Mouse (Mus musculus) bone marrow, adult 2 months (tissue): Measurements from ENCODE around the gene Taok3. TPM values are rescaled to one million over a fixed set of nuclear protein-coding genes. Genes with fewer than 3 reads are reported as not detected.
A peak's percentile ranks its signal among the peaks of the same experiment; 100 is the strongest.

ENCODE experiments used
- H3K27ac ChIP-seq: fragments of 200-500 bp; 2 replicates; pipeline ENCODE4 v1.5.1; 2012; ENCODE audit warnings: low read depth, mild to moderate bottlenecking, control low read depth, inconsistent platforms, low read length; ENCODE audit not compliant: control insufficient read depth, poor library complexity, insufficient read depth
- H3K4me1 ChIP-seq: fragments of 200-500 bp; 2 replicates; pipeline ENCODE4 v1.6.1; 2011; ENCODE audit warnings: low read length; ENCODE audit not compliant: control insufficient read depth, insufficient read depth
- H3K4me3 ChIP-seq: fragments of 200-500 bp; replicated peaks from 2 replicates; pipeline ENCODE3; 2011; ENCODE audit warnings: mild to moderate bottlenecking, low read depth, low read length, control low read depth; ENCODE audit not compliant: control insufficient read depth
- CTCF ChIP-seq: fragments of 200-500 bp; IDR thresholded peaks from 2 replicates; pipeline ENCODE4 v1.5.1; 2011; ENCODE audit warnings: low read length, control low read depth; ENCODE audit not compliant: control insufficient read depth, insufficient read depth
- POLR2A ChIP-seq: fragments of 200-500 bp; IDR thresholded peaks from 2 replicates; pipeline ENCODE4 v1.6.1; 2011; ENCODE audit warnings: low read depth, mild to moderate bottlenecking, control low read depth, low read length, borderline replicate concordance; ENCODE audit not compliant: control insufficient read depth
- WGBS: fragments of 180-500 bp; shearing (Covaris S2); methylation state at CpG from one replicate; pipeline ENCODE4 v1.1.7; 2018; 5-methylcytosine and 5-hydroxymethylcytosine counted together
- polyA plus RNA-seq: library from polyadenylated mRNA; stranded (reverse); fragments of >200 nt; gene quantifications from 2 replicates; pipeline ENCODE4 v1.2.4, GENCODE M21; 2011; ENCODE audit warnings: low replicate concordance; ENCODE audit not compliant: missing spikeins, insufficient read depth, insufficient read length

Taok3 gene
- polyA plus RNA-seq, 1 experiment = 47.6 TPM

DNA sequence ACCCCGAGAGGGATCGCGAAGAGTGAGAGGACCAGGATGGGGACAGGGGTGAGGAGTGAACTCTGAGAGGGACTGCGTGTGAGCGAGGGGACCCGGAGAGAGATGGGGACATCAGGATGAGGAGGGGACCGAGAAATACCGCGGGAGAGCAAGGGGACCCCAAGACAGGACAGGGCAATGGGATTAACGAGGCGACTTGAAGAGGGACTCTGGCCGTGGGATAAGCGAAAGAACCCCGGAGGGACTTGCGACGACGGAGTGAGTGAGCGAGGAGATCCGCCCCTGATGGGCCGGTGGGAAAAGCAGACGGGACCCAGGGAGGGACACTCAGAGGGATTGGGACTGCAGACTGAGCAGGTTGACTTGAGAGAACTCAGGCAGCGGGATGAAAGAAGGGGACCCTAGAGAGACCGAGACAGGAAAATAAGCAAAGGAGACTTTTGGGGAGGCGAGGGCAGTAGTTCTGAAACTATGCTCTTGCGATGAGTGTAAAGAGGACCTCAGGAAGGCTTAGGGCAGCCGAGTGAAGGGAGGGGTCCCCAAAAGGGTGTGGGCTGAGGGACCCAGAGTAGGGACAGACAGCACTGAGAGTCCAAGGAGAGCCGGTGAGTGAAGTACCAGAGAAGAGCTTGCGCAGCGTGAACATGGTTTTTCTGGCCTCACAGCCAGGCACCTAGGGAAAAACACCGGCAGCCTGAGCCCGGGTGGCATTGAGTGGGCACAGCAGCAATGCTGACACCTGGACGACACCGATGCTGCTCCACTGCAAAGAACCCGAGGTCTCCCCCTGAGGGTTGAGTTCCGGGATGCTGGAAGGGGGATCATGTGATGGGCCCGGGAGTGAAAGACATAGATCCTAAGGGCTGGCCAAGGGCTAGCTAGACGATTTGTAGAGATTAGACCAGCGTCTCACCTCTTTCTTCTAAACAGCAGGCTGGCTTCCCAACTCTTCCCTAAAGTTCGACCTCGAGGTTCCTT is 849 bp downstream of the Taok3 start:
- no peaks in the 10 kb centered on the region; the same call in 1 of the 2 replicates for H3K4me1 ChIP-seq
- peak overlapping the region; percentile 79 for H3K27ac ChIP-seq
- WGBS = 4% methylated on average over 40 of the region's 40 CpGs
- H3K4me3 ChIP-seq = peak overlapping the region; percentile 90
- TF ChIP-seq CTCF = no peak
- no peak for TF ChIP-seq POLR2A

- Histone ChIP-seq H3K27ac (no peak overlapping the region), H3K4me3 (no peak overlapping the region), H3K4me1 (no peaks in the 10 kb centered on the region; the same call in 1 of the 2 replicates)
- WGBS = 44% methylated on average over 2 of the region's 2 CpGs
- no peak for TF ChIP-seq CTCF
- no peak for TF ChIP-seq POLR2A
Observed at GRCm38 (mm10) chr5:117121657-117122056, 1.7 kb downstream of the Taok3 start.

GRCm38 (mm10) chr5:117123102-117123501 is 3.2 kb downstream of the Taok3 start:
- 69% methylated on average over 6 of the region's 6 CpGs for WGBS
- Histone ChIP-seq H3K27ac (no peak overlapping the region), H3K4me1 (peaks cover 3% of the 10 kb centered on the region; the same call in 1 of the 2 replicates), H3K4me3 (no peak overlapping the region)
- TF ChIP-seq POLR2A = no peak

- WGBS = 79% methylated on average over 4 of the region's 4 CpGs
- Histone ChIP-seq H3K4me1 (peaks cover 3% of the 10 kb centered on the region; the same call in 1 of the 2 replicates), H3K4me3 (no peak overlapping the region), H3K27ac (no peak overlapping the region)
- TF ChIP-seq POLR2A (no peak), CTCF (no peak)
Observed at GRCm38 (mm10) chr5:117123840-117124239, 3.9 kb downstream of the Taok3 start.

- TF ChIP-seq CTCF (no peak), POLR2A (no peak)
- 88% methylated on average over 16 of the region's 16 CpGs for WGBS
- H3K4me3 ChIP-seq = no peak overlapping the region
- H3K27ac ChIP-seq = no peak overlapping the region
- peaks cover 8% of the 10 kb centered on the region for H3K4me1 ChIP-seq
Observed at GRCm38 (mm10) chr5:117125482-117126346, 5.8 kb downstream of the Taok3 start.

GRCm38 (mm10) chr5:117127051-117127450 is 7.1 kb downstream of the Taok3 start:
- WGBS = 36% methylated on average over 4 of the region's 4 CpGs
- Histone ChIP-seq H3K27ac (no peak overlapping the region), H3K4me1 (peaks cover 8% of the 10 kb centered on the region)

GRCm38 (mm10) chr5:117130726-117131125 is 10.8 kb downstream of the Taok3 start:
- H3K4me1 ChIP-seq = peaks cover 10% of the 10 kb centered on the region
- no peak overlapping the region for H3K27ac ChIP-seq
- TF ChIP-seq POLR2A (no peak), CTCF (no peak)
- H3K4me3 ChIP-seq = no peak overlapping the region
- 67% methylated on average over 15 of the region's 15 CpGs for WGBS

More at GRCm38 (mm10) chr5:117127051-117127450, 7.1 kb downstream of the Taok3 start:
- TF ChIP-seq POLR2A (no peak), CTCF (no peak)
- H3K4me3 ChIP-seq = no peak overlapping the region
